Mouse (Mus musculus) heart, embryonic 14.5 days (tissue): ENCODE measurements around the gene Foxn3. TPM values are rescaled to one million over a fixed set of nuclear protein-coding genes. Genes with fewer than 3 reads are reported as not detected.

Experiments used
- ATAC-seq: fragments of 200-750 bp; cut with Nextera tagmentation; 2 replicates; pipeline ENCODE4 v1.8.0; 2017; ENCODE audit warnings: low read depth, moderate TSS enrichment; ENCODE audit not compliant: insufficient number of reproducible peaks, insufficient read depth, low FRiP score
- H3K27ac ChIP-seq, 2 experiments: fragments of 200-500 bp in 1 of 2; fragments of 300-500 bp in 1 of 2; sonication (generic) in 1 of 2; replicated peaks in 1 of 2; 2 replicates each; pipeline ENCODE4 v1.5.1; 2012 to 2014; ENCODE audit warnings: low read depth in 2 of 2, low read length in 2 of 2, control low read depth in 1 of 2, mild to moderate bottlenecking in 1 of 2, mixed read lengths in 1 of 2; ENCODE audit not compliant: control insufficient read depth in 1 of 2, insufficient read depth in 1 of 2
- H3K27me3 ChIP-seq: fragments of 300-500 bp; sonication (generic); 2 replicates; pipeline ENCODE4 v1.6.1; 2014; ENCODE audit warnings: mild to moderate bottlenecking, low read length, control low read depth; ENCODE audit not compliant: control insufficient read depth, insufficient read depth
- H3K36me3 ChIP-seq: fragments of 300-500 bp; sonication (generic); 2 replicates; pipeline ENCODE4 v1.6.1; 2014; ENCODE audit warnings: mild to moderate bottlenecking, control low read depth, low read length, mixed read lengths; ENCODE audit not compliant: control insufficient read depth, insufficient read depth
- H3K4me1 ChIP-seq, 2 experiments: fragments of 200-500 bp in 1 of 2; fragments of 300-500 bp in 1 of 2; sonication (generic) in 1 of 2; 2 replicates each; pipeline ENCODE4 v1.6.1; 2012 to 2014; ENCODE audit warnings: low read length in 2 of 2, control low read depth in 1 of 2, mixed read lengths in 1 of 2; ENCODE audit not compliant: control insufficient read depth in 2 of 2, insufficient read depth in 2 of 2
- H3K4me2 ChIP-seq: fragments of 300-500 bp; sonication (generic); 2 replicates; pipeline ENCODE4 v1.6.1; 2014; ENCODE audit warnings: mild to moderate bottlenecking, low read length
- H3K4me3 ChIP-seq, 2 experiments: fragments of 200-500 bp in 1 of 2; fragments of 300-500 bp in 1 of 2; sonication (generic) in 1 of 2; 2 replicates each; pipeline ENCODE4 v1.5.1; 2012 to 2014; ENCODE audit warnings: low read length in 2 of 2, mild to moderate bottlenecking in 2 of 2, control low read depth in 1 of 2, low read depth in 1 of 2, moderate library complexity in 1 of 2; ENCODE audit not compliant: control insufficient read depth in 1 of 2, insufficient read depth in 1 of 2
- H3K9ac ChIP-seq: fragments of 300-500 bp; sonication (generic); 2 replicates; pipeline ENCODE4 v1.6.1; 2014; ENCODE audit warnings: mild to moderate bottlenecking, low read length
- H3K9me3 ChIP-seq: fragments of 300-500 bp; sonication (generic); 2 replicates; pipeline ENCODE4 v1.6.1; 2016; ENCODE audit warnings: low read length, control low read depth; ENCODE audit not compliant: control insufficient read depth
- WGBS: fragments of 180-500 bp; shearing (Covaris S2); extraction: QIAGEN DNeasy Blood & Tissue Kit; methylation state at CpG from one replicate; pipeline ENCODE4 v1.1.7; 2014; 5-methylcytosine and 5-hydroxymethylcytosine counted together
- polyA plus RNA-seq: library from polyadenylated mRNA; unstranded; fragments of >200 nt; fragmentation: Nextera tagmentation; extraction: Ambion mirVana; gene quantifications from 2 replicates; pipeline ENCODE4 v1.2.1, GENCODE M21; 2014

Foxn3 gene
- polyA plus RNA-seq, 1 experiment from 2014 or later, result 81.0 TPM

DNA sequence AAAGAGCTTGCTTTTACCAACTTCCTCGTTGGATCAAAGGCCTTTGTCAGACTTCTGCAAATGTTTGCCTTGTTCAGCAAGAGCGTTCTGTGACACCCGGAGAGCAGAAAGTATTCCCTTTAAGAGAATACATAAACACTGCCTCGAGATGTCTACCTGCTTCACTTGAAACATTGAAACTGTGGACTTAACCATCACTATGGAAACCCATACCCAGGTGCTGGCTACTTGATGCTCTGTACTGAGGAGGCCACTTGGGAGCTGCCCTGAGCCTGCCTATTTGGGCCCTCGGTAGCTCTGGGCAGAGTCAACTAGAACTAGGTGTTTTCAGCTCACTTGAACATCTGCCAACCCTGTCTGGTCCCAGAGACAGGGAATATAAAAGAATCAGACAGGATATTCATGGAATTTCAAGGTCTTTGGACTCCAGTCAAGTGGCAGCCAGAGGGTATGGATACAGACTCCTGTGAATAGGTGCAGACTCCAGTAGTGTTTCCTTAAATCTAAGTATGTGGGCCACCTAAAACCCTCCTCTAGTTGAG, 323.1 kb downstream of the Foxn3 start:
- ATAC-seq, result no peak
- Histone ChIP-seq H3K9me3 (no peaks in the 10 kb centered on the region), H3K9ac (no peak overlapping the region), H3K4me2 (no peak overlapping the region), H3K27ac (no peak overlapping the region), H3K4me1 (peaks cover 5 to 20% of the 10 kb centered on the region in 2 experiments; a peak in 3 of 4 replicates), H3K36me3 (no peaks in the 10 kb centered on the region), H3K27me3 (no peaks in the 10 kb centered on the region), H3K4me3 (no peak overlapping the region)
- 76% methylated on average over 5 of the region's 5 CpGs for WGBS

DNA sequence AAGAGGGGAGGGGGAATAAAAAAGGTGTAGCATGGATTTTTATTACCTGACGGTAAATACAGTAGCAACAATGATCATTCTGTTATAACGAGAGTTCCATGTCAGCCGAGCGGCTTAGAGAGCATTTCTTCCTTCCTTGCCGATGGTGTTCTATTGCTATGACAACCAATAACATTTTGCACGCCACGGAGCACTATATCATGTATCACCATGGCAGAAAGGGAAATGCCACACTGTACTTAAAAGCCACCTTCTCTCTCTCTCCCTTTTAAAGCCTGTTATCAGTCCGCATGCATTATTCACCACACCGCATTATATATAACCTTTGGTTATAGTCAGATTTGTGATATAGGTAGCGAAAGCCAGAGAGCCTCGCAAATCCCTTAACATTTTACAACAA, 323.6 kb downstream of the Foxn3 start:
- ATAC-seq, result no peak
- Histone ChIP-seq H3K27ac (no peak overlapping the region), H3K4me1 (peaks cover 5 to 22% of the 10 kb centered on the region in 2 experiments; a peak in 3 of 4 replicates), H3K9ac (no peak overlapping the region), H3K27me3 (no peaks in the 10 kb centered on the region), H3K4me3 (no peak overlapping the region), H3K9me3 (no peaks in the 10 kb centered on the region), H3K36me3 (no peaks in the 10 kb centered on the region), H3K4me2 (no peak overlapping the region)
- 83% methylated on average over 11 of the region's 11 CpGs for WGBS

DNA sequence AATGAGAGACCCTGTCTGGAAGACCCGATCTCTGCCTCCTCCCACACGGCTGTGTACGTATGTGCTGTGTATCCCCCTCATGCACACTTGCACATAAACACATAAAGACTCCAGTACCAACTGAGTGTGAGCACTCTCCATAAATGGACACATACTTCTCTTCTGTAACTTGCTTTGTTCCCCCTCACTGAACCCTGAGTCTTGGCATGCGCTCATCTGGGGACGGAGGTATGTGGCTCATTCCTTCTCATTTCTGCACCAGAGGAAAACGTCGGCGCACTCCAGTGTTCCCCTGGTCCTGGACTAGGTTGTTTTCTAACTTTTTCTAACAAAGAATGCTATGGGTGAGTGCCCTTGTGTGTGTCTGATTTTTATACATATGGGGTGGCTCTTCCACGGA, 325.9 kb downstream of the Foxn3 start:
- Histone ChIP-seq H3K9me3 (no peaks in the 10 kb centered on the region), H3K4me3 (no peak overlapping the region), H3K36me3 (no peaks in the 10 kb centered on the region), H3K4me2 (no peak overlapping the region), H3K4me1 (peaks cover 12 to 37% of the 10 kb centered on the region in 2 experiments), H3K9ac (no peak overlapping the region), H3K27me3 (no peaks in the 10 kb centered on the region), H3K27ac (no peak overlapping the region)
- no peak for ATAC-seq
- 84% methylated on average over 9 of the region's 9 CpGs for WGBS

DNA sequence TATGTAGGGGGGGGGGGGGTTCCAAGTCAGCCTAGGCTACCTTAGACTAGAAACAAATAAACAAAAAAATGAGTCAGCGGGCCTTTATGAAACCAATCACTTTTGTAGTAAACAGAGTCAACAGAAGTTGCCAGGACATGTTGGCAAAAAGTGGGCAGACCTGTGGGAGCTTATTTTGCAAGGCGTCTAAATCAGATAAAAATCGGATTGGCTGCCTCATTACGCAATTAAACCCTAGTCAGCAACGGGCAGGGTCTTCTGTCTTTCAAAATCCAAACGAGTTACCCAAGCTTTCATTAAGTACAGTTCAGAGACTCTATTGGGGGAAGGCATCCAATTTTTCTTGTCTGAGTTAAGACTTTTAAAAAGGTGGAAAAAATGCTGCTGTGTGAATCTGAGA, 329.0 kb downstream of the Foxn3 start:
- Histone ChIP-seq H3K27ac (peak overlapping the region in 1 of 2 experiments; percentile 49; a peak in 1 of 4 replicates), H3K9ac (peak overlapping the region; percentile 38; the same call in 1 of the 2 replicates), H3K4me1 (peaks cover 9 to 28% of the 10 kb centered on the region in 2 experiments), H3K4me3 (no peak overlapping the region), H3K27me3 (no peaks in the 10 kb centered on the region), H3K36me3 (no peaks in the 10 kb centered on the region), H3K4me2 (no peak overlapping the region), H3K9me3 (no peaks in the 10 kb centered on the region)
- WGBS, result 75% methylated on average over 6 of the region's 6 CpGs
- no peak for ATAC-seq

DNA sequence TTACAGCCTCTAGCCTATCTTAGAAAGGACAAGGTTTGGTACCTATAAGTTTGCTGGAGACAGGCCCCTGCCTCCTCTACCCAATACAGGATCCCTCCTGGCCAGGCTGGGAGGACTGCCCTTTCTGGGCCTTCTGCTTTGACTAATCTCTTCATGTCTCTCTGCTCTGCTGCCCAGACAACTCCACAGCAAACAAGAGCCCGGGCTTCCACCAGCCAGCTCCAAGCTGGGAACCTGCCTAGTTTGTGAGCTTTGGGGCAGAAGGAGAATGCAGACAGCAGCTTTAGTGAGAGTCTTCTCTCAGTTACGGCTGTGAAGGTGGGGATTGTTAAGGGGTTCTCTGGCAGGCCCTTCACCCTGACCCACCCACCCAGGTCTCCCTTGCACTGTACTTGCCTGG, 330.0 kb downstream of the Foxn3 start:
- H3K9me3 ChIP-seq, result no peaks in the 10 kb centered on the region
- H3K36me3 ChIP-seq, result no peaks in the 10 kb centered on the region
- H3K4me3 ChIP-seq, result no peak overlapping the region
- no peak overlapping the region for H3K4me2 ChIP-seq
- H3K27me3 ChIP-seq, result no peaks in the 10 kb centered on the region
- peak overlapping the region; percentile 2 to 49; a peak in 2 of 4 replicates for H3K27ac ChIP-seq
- H3K9ac ChIP-seq, result peak overlapping the region; percentile 38; the same call in 1 of the 2 replicates
- H3K4me1 ChIP-seq, result peaks cover 9 to 23% of the 10 kb centered on the region in 2 experiments
- WGBS, result 46% methylated on average over 2 of the region's 2 CpGs
- ATAC-seq, result no peak

DNA sequence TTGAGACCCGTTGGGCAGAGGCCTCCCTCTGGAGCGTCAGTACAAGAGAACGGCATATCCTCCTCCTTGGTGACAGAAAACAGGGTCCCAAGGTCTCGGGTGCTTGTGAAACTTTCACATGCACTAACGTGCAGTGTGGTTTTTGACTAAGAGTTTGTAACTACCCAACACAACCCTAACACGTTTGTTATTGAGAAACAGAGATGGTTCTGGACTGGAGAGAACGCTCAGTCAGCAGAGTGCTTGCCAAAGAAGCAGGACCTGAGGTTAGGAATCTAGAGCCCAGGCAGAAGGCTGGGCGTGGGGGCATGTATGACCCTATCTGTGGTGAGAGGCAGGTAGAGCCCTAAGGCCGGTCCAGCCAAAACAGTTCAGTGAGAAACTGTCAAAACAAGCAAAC, 330.9 kb downstream of the Foxn3 start:
- no peak overlapping the region for H3K9ac ChIP-seq
- 83% methylated on average over 9 of the region's 9 CpGs for WGBS
- H3K4me1 ChIP-seq, result peaks cover 10 to 17% of the 10 kb centered on the region in 2 experiments

DNA sequence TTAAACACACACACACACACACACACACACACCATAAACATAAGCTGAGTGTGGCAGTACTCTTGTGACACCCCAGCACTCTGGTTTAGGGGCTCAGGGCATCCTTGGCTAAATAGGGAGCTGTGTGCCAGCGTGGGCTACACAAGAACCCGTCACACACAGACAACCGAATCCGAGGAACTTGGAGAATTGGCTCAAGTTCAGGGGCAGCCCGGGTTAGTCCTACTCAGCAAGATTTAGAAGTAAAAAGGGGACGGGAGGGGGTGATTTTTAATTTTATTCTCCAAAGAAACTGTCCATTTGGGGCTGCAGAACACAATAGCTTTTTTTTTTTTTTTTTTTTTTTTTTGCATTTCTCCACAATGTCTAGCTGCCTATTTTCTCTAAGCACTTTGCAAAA, 332.1 kb downstream of the Foxn3 start:
- H3K9ac ChIP-seq, result no peak overlapping the region
- H3K27ac ChIP-seq, result no peak overlapping the region
- ATAC-seq, result no peak
- no peaks in the 10 kb centered on the region for H3K36me3 ChIP-seq
- no peak overlapping the region for H3K4me2 ChIP-seq
- H3K4me3 ChIP-seq, result no peak overlapping the region
- peaks cover 13 to 19% of the 10 kb centered on the region in 2 experiments for H3K4me1 ChIP-seq
- H3K27me3 ChIP-seq, result no peaks in the 10 kb centered on the region
- WGBS, result 83% methylated on average over 6 of the region's 6 CpGs
- no peaks in the 10 kb centered on the region for H3K9me3 ChIP-seq

More for the DNA sequence above, 330.9 kb downstream of the Foxn3 start:
- Histone ChIP-seq H3K27ac (no peak overlapping the region), H3K36me3 (no peaks in the 10 kb centered on the region), H3K4me3 (no peak overlapping the region), H3K4me2 (no peak overlapping the region), H3K9me3 (no peaks in the 10 kb centered on the region), H3K27me3 (no peaks in the 10 kb centered on the region)
- no peak for ATAC-seq

DNA sequence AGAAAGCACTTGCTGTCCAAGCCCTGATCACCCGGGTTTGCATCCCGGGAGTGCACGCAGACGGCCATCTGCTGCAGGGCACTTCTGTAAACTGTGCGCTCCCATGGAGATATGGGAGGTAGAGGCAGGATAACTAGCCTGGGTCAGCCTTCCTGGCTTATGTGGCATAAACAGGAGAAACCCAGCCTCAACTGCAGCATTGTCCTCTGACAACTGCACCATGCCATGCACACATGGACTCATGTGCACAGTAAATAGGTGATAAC, 332.7 kb downstream of the Foxn3 start:
- WGBS, result 76% methylated on average over 5 of the region's 5 CpGs
- peaks cover 12 to 19% of the 10 kb centered on the region in 2 experiments for H3K4me1 ChIP-seq
- H3K36me3 ChIP-seq, result no peaks in the 10 kb centered on the region
- no peak overlapping the region for H3K9ac ChIP-seq
- no peaks in the 10 kb centered on the region for H3K9me3 ChIP-seq
- H3K4me3 ChIP-seq, result no peak overlapping the region
- no peak overlapping the region for H3K27ac ChIP-seq
- no peak for ATAC-seq
- no peaks in the 10 kb centered on the region for H3K27me3 ChIP-seq
- H3K4me2 ChIP-seq, result no peak overlapping the region
